Mouse (Mus musculus) retina, embryonic 14.5 days (tissue): ENCODE results near the gene Sord.
A peak's percentile ranks its signal among the peaks of the same experiment; 100 is the strongest.

Experiments
- DNase-seq: peaks from one replicate; pipeline ENCODE4 v3.0.0-alpha.2; 2015; ENCODE audit warnings: low spot score

Gene Sord

DNA sequence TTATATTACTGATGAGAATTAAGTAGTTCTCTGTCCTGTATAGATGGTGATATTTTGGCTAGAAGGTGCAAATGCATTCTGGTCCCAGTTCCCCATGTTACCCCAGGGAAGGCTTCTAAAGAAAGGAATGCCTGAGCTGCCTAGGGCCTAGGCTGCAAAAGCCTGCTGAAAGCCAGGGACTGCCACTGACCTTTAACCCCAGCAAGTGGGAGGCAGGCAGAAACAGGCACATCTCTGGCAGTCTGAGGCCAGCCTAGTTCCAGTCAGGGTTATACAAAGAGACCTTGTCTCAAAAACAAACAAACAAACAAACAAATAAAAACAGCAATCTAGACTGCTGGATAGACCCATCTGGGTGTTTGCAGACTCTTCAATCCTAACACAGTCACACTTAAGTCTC, 6.2 kb downstream of the Sord start:
- DNase-seq: no peak

DNA sequence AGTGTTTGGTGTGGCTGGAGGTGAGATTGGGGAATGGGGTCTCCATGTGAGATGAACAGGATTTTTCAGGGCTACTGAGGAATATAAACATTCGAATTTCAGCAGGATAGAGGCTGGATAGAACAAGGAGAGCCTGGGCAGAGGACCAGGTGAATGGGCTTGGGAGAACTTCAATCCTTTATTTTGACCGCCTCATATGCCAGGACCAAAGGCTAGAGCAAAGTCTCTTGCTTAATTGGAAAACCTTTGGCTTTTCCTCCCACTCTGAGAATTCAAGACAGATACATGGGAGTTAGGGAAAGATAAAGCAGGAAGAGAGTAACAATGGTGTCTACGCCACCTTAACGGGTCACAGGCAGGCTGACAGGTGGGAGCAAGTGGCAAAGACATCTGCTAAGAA, 6.7 kb downstream of the Sord start:
- DNase-seq: no peak

DNA sequence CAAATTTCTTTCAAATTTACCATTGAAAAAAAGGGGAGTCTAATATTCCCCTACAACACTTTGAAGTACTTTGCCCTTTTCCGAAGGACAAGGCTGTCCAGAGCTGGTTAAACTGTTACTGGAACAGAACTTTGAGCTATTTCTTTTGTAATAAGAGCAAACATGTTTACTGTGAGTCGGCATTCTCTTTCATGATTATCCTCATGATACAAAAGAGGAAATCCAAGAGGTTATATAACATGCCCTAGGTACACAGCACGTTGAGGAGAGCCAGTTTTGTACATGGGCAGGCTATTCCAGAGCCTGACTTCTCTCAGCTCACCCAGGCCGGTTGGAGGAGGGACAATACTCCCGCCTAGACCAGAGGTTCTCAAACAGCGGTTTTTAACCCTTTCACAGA, 7.4 kb downstream of the Sord start:
- DNase-seq: no peak

DNA sequence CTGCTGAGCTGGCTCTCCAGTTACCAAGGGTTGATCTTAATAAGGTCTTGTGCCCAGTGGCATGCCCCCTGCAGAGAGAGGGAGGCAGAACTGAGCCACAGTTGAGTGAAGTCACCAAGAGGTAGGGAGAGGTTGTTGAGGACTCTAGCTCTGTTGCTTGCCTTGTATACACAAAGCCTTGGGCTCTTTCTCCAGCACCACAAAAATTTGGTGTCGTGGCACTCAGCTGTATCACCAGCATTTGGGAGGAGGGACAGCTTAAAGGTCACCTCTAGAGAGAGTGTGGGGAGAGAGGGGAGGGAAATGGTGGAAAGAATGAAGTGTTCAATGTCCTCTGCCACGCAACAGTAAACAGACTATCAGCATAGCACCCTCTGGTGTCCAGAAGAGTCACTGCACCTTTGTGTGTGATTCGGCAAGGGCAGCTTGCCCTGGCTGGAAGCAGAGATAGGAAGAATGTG, 9.2 kb downstream of the Sord start:
- DNase-seq: peak; percentile 88

DNA sequence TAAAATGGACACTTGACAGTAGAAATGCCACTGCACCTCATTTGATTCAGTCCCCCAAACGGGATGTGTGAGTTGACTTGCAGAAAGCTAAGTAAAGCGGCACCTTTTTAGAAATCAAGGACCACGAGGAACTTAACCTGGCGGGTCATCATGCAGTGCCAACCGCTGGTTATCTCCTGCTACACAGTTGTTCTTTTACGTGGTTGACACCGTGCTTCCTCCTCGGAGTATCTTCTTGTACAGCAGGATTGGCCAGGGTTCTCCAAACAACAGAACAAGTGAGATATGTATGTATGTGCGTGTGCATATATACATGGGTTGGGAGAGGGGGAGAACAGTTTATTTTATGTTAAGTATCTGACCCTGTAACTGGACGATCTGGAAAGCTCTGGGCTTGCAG, 13.2 kb downstream of the Sord start:
- no peak for DNase-seq

DNA sequence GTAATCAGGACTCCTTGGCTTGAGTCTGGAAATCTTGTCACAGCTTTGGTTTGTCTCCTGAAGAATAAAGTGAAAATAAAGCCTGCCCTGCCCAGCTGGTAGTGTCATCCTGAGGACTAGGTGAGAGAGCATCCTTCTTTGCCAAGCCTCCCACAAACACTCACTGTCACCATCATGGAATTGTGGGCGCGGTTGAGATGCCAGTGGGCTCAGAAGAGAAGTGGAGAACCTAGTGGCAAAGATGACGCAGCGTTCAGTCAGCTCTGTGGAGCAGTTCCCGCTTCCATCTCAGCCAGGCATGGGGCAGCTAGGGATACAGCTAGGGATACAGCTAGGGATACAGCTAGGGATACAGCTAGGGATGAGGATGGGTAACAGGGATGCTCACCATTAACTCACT, 21.4 kb downstream of the Sord start:
- no peak for DNase-seq

DNA sequence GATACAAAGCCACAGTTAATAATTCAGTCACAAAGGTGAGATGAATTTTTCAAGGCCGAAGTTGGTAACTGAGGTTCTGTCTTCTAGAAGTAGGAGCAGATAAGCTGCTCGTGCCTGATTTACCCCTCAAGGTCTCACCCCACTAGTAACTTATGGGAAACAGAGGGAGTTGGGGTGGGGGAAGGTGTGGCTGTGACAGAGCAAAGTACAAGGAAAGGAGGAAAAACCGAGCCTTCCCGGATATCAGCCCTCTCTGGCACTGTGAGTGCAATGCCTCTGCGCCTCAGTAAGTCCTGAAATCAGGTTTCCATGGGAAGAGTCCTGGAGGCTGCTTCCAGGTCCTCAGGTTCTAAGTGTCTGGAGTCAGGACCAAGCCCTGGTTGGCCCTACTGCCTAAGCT, 26.2 kb downstream of the Sord start:
- DNase-seq: no peak

DNA sequence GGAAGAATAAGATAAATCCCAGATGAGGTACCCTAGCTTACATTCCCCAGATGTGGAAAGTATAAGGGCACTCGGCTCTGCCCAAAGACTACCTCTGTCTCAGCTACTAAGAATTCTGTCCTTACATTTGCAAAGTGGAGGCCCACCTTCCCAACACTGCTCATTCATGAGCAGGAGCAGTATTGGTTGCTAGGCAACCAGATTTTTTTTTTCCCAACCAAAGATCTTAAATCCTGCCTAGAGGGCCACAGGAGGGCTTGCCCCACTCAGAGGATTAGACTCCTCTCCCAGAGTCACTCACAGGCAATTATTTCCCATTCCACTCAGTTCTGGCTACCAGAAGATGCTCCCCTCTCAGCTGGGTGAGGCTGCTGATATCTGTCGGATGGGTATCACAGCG, 30.1 kb downstream of the Sord start:
- DNase-seq: peak; percentile 64

DNA sequence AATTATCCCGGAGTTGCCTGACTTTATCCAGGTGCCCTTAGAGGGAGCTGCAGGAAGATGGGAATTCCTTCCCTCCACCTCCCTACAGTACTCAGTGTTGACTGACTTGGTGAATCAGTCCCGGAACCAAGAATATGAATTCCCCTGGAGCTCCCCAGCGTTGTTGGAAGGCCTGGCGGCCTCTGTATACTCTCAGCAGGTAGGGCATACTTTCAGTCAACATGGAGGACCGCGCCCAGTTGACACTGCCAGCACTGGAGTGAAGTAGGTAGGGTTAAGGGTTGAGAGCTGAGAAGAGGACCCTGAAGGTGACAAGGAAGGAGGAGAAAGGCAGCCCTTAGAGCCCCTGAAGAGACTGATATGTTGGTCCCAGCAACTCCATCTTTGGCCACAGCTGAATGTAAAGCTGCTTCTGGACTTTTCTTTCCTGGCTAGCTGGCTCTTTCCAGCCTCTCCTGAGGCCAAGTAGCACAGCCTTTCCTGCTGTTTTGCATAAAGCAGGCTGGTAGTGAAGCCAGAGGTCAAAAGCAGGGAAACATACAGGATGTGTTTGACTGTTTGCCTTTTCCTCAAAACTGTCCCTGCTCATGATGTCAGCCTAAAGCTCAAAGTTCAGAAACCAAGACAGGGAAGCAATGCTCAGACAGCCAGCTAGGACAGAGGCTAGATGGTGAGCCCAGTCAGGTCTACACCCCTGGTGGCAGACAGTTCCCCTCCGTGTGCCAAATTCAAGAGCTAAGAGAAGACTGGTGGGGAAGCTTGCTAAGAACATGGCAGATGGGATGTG, 32.1 kb downstream of the Sord start:
- no peak for DNase-seq

DNA sequence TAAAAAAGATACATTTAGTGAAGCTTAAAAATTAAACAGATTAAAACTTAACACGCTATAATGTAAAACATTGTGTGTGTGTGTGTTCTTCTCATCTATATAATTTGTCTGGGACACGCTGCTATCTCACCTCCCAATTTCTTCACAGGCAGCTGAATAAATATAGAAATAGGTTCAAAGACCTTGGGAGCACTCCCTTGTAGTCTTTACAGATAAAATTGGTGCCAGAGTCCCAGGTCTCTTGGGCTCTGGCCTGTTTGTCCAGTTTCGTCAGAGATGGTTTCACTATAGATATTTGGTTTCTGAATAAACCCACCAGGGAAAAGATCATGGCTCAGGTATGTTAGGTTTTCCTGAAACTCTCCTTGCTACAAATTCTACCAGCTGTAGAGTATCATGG, 44.2 kb downstream of the Sord start:
- DNase-seq: no peak

DNA sequence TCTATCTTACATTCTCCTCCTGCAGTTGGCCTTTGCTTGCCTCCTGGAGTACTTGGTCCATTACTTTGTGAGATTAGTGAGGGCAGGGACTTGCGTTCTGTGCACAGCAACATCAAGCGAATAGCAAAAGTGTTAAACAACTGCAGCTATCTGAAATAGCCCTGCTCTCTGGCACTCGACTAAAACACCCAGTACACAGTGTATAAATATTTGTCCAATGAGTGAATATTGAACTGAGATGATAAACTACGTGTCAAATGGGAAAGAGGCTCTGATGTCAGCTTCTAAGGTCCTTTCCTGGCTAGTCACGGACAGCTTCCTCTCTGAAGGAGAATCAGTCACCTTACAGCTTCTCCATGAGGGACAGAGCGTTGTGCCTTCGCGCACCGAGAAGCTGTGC, 49.5 kb downstream of the Sord start:
- DNase-seq: no peak

DNA sequence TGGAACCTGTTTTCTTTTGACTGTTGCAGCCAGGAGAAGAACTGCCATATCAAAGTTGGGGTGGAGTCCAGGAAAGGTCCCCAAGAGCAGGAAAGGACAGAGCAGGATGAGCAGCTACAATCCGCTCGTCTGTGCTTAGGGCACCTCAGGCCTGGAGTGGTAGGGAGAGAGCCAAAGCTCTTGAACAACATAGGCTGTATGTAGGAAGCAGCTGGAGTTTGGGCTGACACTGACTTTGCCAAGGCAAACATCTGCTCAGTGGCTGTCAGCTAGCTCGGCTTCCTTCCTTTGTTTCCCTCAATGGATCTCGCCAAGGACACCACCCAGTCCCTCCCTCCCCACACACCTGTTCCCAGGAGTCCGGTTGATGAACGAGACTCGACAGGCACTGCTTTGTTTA, 51.6 kb downstream of the Sord start:
- no peak for DNase-seq

DNA sequence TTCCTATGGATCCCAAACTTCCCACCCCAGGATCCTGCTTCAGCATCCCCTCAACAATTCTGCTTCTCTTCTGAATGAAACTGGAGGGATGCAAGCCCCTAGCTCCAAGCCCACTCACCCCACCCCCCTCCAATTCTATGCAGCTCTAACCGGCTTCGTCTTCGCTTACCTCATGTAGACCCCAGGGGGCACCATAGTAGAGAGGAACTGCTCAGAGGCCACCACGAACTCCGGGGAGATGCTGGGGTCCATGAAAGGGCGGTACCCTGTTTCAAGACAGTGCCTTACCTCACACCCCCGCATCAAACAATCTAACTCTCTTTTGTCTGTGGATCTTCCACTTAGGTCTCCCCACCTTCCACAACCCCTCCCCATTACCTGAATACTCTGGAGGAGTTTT, 60.4 kb downstream of the Sord start:
- no peak for DNase-seq

DNA sequence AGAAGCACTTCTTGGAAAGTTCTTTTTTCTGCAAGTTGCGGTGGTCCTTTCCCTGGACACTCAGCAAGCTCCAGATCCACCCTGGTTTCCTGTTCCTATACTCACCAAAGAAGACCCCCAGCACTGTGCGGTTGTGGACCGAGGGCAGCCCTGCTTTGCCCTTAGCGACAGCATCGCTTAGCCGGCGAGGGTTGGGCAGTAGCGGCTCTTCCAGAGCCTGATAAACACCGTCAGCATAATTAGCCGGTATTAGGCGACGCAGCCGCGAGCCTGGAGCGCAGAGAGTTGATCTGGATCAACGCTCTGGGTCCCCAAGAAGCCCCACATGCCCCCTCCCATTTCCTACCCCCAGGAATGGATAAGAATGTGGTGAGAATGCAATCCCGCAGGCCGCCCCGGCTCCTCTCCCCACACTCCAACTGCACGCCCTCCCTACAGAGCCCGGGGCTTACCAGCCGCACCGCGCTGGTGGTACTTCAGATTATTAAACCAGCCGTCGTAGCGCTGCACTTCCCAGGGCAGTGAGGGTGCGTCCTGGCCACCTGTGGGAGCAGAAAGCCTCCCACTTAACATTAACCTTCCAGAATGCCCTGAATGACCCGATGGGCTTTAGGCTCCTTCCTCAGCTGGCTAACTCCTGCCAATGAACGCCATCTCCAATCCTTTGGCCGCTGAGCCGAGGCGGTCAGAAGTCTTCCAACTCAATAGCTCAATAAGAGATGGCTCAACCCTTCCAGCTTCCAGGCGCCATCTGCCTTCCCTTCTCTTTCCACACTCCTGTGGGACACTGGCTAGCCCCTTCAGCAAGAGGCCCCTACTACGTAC, 62.9 kb downstream of the Sord start:
- DNase-seq: peak; percentile 49

DNA sequence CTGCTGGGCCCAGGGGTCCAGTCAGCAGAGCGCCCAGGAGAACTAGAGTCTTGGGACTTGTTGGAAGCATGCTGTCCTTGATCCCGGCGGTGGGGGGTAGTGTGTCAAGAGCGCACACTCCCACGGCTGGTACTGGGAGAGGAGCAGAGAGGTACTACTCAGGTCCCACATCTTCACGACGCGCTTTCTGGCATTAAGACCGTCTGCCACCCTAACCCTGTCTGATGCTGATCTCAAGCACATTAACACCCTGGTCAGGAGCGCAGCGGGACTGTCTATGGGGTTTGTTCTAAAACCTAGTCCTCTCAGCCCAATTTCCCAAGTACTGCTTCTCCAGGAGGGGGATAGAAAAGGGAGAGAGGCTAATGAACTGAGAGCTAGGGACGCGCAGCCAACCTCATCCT, 63.5 kb downstream of the Sord start, which contains the start of gene Duox2:
Duox2 (minus strand) TSS at position 354 of the 404 bp plus-strand sequence.
- DNase-seq: no peak

DNA sequence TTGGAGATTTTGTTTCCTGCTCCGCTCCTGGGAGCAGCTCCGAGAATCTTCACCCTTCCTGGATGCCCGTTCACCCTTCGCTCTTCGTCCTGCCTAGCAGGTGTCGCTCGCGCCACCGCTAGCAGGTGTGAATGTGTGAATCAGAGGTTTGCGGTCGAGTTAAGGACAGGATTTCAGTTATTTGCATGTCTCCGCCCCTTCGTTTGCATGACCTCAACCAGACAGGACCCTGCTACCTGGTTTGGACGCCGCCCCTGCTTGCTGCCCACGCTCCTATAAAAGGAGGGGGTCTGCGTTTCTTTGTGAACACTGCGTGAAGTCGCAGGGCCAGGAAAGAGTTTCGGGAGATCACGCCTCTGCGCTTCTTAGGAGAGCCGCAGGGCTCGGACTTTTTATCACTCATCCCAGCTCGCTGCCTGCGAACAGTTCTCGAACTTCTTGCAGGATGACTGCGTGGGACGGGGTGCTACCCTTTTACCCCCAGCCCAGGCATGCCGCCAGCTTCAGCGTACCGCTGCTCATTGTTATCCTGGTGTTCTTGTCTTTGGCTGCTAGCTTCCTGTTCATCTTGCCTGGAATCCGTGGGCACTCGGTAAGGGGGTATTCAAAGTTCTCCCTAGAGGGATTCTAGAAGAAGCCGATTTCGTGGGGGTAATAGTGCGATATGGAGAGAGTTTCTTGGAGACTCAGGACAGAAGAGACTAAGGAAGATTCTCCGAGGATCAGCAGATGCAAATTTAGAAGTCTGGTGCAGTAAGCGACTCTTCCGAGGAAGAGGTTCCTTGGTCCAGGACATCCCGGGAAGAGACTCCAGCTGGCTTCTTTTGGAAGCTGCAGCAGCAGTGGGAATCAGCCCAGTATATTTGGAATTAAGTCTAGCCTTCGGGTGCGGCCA, 64.3 kb downstream of the Sord start, which contains the start of gene Duoxa2:
Duoxa2 (plus strand) TSS at position 305 of the 895 bp plus-strand sequence.
- peak; percentile 41 for DNase-seq

DNA sequence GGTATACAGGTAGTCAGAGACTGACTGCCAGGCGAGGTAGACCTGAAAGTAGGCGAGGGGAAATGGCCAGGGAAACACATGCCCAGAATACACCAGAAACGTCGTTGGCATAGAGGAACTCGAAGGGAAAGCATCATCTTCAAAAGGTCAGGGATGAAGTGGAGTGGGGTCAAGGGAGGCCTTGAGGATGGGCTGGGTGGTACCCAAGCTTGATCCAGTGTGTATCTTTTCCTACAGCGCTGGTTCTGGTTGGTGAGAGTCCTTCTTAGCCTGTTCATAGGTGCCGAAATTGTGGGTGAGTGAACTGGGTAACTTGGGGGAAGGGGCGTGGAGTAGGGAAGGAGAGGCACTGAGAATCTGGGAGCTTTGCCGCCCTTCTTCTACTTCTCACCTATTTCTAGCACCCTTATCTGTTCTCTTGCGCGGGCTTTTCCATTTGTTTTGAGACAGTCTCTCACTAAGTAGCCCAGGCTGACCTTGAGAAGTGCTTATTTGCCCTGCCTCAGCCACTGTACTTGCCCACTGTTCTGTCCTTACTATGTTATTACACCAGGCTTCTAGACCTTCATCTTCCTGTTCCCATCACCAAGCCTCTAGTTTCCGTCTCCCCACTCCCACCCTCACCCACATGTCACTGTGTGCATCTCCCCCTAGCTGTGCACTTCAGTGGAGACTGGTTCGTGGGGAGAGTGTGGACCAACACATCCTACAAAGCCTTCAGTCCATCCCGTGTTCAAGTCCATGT, 65.5 kb downstream of the Sord start:
- DNase-seq: no peak

DNA sequence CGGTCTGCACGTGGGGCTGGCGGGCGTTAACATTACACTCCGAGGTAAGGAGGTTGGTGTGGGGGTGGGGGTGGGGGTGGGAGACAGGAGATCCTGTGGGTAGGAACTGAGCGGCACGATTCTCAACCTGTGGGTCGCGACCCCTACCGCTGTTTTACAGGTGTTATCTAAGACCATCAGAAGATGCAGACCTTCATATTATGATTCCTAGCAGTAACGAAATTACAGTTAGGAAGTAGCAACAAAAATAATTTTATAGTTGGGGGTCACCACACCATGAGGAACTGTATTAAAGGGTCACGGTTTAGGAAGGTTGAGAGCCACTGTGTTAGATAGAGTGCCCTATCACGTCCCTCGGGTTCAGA, 66.1 kb downstream of the Sord start:
- no peak for DNase-seq

DNA sequence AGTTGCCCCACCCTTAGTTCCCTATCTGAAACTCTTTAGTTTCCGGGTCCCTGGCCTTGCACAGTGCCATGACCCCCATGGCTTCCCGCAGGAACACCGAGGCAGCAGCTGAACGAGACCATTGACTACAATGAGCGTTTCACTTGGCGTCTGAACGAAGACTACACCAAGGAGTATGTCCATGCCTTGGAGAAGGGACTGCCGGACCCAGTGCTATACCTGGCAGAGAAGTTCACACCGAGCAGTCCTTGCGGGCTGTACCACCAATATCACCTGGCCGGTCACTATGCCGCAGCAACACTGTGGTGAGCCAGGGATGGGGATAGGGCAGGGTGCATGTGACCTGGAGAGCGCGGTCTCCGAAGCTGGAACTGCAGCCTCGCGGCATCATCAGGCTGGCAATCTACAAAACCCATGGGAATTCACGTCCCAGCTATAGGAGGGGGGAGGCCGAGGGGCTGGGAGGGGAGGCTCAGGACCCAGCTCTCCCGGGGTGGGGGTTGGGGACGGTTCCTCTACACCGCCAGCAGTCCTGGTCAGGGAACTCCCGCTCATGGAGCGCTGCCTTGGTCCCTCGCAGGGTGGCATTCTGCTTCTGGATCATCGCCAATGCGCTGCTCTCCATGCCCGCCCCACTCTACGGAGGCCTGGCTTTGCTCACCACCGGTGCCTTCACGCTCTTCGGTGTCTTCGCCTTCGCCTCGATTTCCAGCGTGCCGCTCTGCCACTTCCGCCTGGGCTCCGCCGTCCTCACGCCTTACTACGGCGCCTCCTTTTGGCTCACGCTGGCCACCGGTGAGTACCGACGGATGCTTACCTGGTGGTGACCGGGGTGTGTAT, 66.8 kb downstream of the Sord start:
- peak; percentile 44 for DNase-seq

DNA sequence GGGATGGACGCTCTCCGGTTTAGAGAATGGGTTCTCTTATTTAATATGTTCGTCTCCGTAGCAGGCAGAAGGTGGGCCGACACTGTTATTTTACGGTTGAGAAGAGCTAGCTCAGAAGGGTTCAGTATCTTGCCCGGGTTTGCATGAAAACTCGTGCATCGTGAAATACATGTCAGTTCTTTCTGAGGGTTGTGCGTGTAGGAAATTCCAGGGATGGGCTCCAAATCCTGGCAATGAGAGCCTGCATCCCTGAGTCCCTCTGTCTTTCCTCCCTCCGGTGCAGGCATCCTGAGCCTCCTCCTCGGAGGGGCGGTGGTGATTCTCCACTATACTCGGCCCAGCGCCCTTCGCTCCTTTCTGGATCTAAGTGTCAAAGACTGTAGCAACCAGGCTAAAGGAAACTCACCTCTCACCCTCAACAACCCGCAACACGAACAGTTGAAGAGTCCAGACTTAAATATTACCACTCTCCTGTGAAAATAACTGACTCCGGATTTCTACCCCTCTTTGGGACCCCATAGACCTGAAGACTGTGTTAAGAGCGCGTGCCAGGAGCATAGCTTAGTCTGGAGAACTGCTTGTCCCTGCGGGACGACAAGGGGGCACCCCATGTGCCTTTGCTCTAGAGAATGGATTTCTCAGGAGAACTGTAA, 67.5 kb downstream of the Sord start:
- no peak for DNase-seq
